Mouse (Mus musculus): Measurements from ENCODE around the gene March9.

DNA sequence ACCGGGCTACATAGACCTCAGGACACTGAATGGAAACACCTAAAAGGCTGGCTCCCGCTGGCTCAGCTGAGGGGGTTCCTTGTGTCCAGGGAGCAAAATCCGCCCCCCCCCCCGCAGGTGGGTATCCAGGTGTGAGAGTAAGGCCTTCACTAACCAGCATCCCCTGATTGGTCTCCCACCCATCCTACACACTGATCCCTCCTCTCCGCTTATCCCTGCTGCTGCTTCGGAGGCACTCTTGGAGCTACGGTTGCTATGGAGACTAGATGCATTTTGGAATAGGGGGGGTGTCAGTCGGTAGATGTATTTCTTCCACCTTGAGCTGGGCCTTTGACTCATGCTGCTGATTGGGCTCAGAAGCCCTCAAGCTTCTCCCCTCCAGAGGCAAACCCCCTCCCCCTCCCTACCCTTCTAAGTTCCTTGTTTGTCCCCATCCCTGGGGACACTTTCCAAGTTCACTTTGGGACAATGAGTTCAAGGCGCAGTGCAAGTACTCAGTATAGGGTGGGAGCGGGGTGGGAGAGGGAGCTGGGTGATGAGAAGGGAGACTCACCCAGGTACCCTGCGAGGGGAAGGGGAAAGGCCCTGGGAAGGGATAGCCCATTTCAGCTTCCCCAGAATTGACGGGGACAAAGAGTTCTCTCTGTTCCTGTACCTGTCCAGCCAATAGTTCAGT, 18.2 kb upstream of the March9 start:
- TF ChIP-seq CTCF (IDR thresholded peaks at IDR 0.05; ENCODE audit: extremely low read depth, insufficient read length, insufficient replicate concordance, low read depth, low read length) = no peak
- TF ChIP-seq POLR2A (IDR thresholded peaks at IDR 0.05; ENCODE audit: low read depth, low read length) = no peak
